In the genomic region with DNA sequence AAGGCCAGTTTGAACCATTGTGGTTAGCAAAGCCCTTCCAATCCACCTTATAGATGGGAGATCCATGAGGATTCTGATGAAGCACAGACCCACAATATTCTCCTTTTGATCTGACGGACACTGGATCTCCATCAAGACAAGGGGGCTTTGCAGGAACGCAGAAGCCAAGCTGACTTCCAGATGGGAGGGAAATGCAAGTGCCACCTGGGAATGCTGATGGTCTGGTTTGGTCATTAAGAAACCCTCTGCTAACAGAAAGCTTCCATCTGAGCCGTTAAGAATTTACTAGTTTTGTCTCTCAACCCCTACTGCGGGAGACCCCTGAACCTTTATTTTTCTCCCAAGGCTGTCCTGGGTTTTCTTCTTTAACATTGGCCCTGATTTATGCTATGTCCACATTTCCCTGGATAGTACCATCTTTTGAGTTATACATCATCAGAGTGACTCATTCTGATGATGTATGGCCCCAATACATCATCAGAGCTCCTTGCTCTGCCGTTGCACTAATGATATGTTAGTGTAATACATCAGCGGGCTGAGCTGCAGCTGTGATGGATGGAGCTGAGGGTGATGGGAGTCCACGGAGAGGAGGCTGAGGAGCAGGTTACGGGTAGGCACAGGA, we compare ENCODE assay signal across 22 mouse cellular contexts.
"Had no signal": no experiment of that assay in that cellular context is flagged by ENCODE, and none has a peak within 500 bp of the region (broad histone marks: within the 10 kb centered on the region; RNA-seq: fewer than 3 reads in every experiment).

No protein-coding gene starts in this region.

- H3K4me2 ChIP-seq: limb, embryonic 13.5 days; liver, embryonic 12.5 days; liver, embryonic 15.5 days; lung, embryonic 15.5 days; midbrain, embryonic 12.5 days; midbrain, embryonic 15.5 days; stomach, embryonic 15.5 days had no signal

- H3K27ac ChIP-seq: kidney, postnatal 0 days; layer of hippocampus, adult 2 months; left cerebral cortex, adult 2 months; limb, embryonic 13.5 days; liver, embryonic 12.5 days; liver, embryonic 15.5 days; lung, embryonic 15.5 days; midbrain, embryonic 12.5 days; midbrain, embryonic 15.5 days; stomach, embryonic 15.5 days had no signal

- H3K4me3 ChIP-seq: layer of hippocampus, adult 2 months; left cerebral cortex, adult 2 months; limb, embryonic 13.5 days; liver, embryonic 12.5 days; liver, embryonic 15.5 days; lung, embryonic 15.5 days; midbrain, embryonic 12.5 days; midbrain, embryonic 15.5 days; stomach, embryonic 15.5 days had no signal

- H3K4me1 ChIP-seq: liver, embryonic 12.5 days; liver, embryonic 15.5 days; lung, embryonic 15.5 days; midbrain, embryonic 12.5 days; midbrain, embryonic 15.5 days; stomach, embryonic 15.5 days had no signal

- ATAC-seq: liver, embryonic 12.5 days; midbrain, embryonic 15.5 days had no signal

- H3K9me3 ChIP-seq: limb, embryonic 13.5 days; liver, embryonic 12.5 days; liver, embryonic 15.5 days; lung, embryonic 15.5 days; midbrain, embryonic 12.5 days; midbrain, embryonic 15.5 days; stomach, embryonic 15.5 days had no signal

- H3K9ac ChIP-seq: limb, embryonic 13.5 days; liver, embryonic 12.5 days; liver, embryonic 15.5 days; lung, embryonic 15.5 days; midbrain, embryonic 12.5 days; midbrain, embryonic 15.5 days; stomach, embryonic 15.5 days had no signal

- H3K27me3 ChIP-seq: limb, embryonic 13.5 days; liver, embryonic 12.5 days; liver, embryonic 15.5 days; lung, embryonic 15.5 days; midbrain, embryonic 12.5 days; midbrain, embryonic 15.5 days; stomach, embryonic 15.5 days had no signal

- DNase-seq: kidney, adult 2 months; kidney, postnatal 25 days; layer of hippocampus, adult 9-11 months; layer of hippocampus, postnatal 36 days; liver; lung, adult 18-20 months; lung, postnatal 10 days; lung, postnatal 4 days; retina, postnatal 1 day; right cerebral cortex, postnatal 25 days; spleen, adult 18-20 months; thymus, postnatal 25 days had no signal

- H3K36me3 ChIP-seq: limb, embryonic 13.5 days; liver, embryonic 12.5 days; liver, embryonic 15.5 days; lung, embryonic 15.5 days; midbrain, embryonic 12.5 days; midbrain, embryonic 15.5 days; stomach, embryonic 15.5 days had no signal
